Mouse (Mus musculus) C2C12 (cell line): ENCODE measurements around the gene Ccdc157.

ENCODE experiments used
- CEBPB ChIP-seq: IDR thresholded peaks from one replicate; pipeline ENCODE4 v1.6.1; 2011; ENCODE audit warnings: low read depth, mild to moderate bottlenecking, control low read depth, moderate library complexity
- FOSL1 ChIP-seq: IDR thresholded peaks from one replicate; pipeline ENCODE4 v1.8.0; 2011; ENCODE audit warnings: mild to moderate bottlenecking, low read length; ENCODE audit not compliant: poor library complexity, insufficient read depth, severe bottlenecking
- USF1 ChIP-seq: IDR thresholded peaks from one replicate; pipeline ENCODE4 v1.6.1; 2011; ENCODE audit warnings: low read depth, mild to moderate bottlenecking, control low read depth, moderate library complexity

GRCm38 (mm10) chr11:4196636-4197035, 36.5 kb upstream of the Ccdc157 start:
- TF ChIP-seq USF1 (no peak), FOSL1 (no peak), CEBPB (no peak)
